Comparison of ENCODE assay signal across 8 mouse cellular contexts in the genomic region with DNA sequence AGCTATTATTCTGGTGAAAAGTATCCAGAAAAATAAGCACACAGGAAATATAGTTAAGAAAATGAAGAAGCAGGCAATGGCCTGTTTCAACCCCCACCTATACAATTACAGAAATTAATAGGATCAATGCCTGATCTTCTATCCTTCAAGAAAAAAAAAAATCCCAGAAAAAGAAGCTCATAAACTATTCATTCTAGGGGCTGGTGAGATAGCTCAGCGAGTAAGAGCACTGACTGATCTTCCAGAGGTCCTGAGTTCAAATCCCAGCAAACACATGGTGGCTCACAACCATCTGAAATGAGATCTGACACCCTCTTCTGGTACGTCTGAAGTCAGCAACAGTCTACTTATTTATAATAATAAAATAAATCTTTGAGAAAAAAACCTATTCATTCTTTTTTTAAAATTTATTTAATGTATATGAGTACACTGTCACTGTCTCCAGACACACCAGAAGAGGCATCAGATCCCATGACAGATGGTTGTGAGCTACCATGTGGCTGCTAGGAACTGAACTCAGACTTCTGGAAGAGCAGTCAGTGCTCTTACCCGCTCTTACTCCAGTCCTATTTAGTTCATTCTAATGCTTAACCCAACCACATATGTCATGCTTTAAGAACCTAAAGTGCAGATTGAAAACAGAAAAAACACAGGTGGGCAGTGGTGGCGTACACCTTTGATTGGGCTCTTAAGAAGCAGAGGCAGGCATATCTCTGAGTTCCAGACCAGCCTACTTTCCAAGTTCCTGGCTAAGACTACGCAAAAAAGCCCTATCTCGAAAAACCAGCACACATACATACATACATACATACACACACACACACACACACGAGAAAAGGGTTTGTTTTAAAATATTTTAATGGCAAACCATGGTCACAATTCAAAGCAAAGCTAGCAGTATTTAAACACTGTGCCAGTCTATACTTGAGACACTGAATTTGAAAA. TPM values are rescaled to one million over a fixed set of nuclear protein-coding genes. Genes with fewer than 3 reads are reported as not detected.
DNase-seq lines count a peak whose midpoint lies in the region; ATAC-seq and TF ChIP-seq lines count a peak whose summit lies in the region.

No protein-coding gene starts in this region.

- no peaks in the 10 kb centered on the region for H3K9me3 ChIP-seq in kidney, postnatal 0 days (replicated peaks; ENCODE audit: low read length)
- H3K9me3 ChIP-seq in hindbrain, embryonic 13.5 days, result no peaks in the 10 kb centered on the region
- no peaks in the 10 kb centered on the region for H3K9me3 ChIP-seq in midbrain, embryonic 12.5 days

- peak overlapping the region; percentile 89 for H3K4me3 ChIP-seq in kidney, postnatal 0 days (replicated peaks; ENCODE audit: low read depth, low read length)
- peak overlapping the region; percentile 40 for H3K4me3 ChIP-seq in brown adipose tissue, adult 24 weeks (ENCODE audit: insufficient read depth, low read depth, low read length)
- peak overlapping the region; percentile 92 for H3K4me3 ChIP-seq in hindbrain, embryonic 13.5 days
- peak overlapping the region; percentile 90 for H3K4me3 ChIP-seq in midbrain, embryonic 12.5 days

- no peak for TF ChIP-seq CTCF in kidney, postnatal 0 days (IDR thresholded peaks at IDR 0.05; ENCODE audit: low read depth)

- H3K9ac ChIP-seq in kidney, postnatal 0 days (ENCODE audit: low read depth, low read length), result 0 out of 2 replicates have a peak overlapping the region, but pooled peaks have one; percentile 97
- no peak overlapping the region for H3K9ac ChIP-seq in hindbrain, embryonic 13.5 days
- H3K9ac ChIP-seq in midbrain, embryonic 12.5 days (replicated peaks), result no peak overlapping the region

- DNase-seq in kidney, postnatal 0 days (ENCODE audit: low spot score), result no peak
- DNase-seq in kidney, adult 8-10 months, result no peak
- DNase-seq in right cerebral cortex, postnatal 14 days, result no peak
- no peak for DNase-seq in urinary bladder, postnatal 14 days (ENCODE audit: low spot score)

- H3K36me3 ChIP-seq in kidney, postnatal 0 days (ENCODE audit: insufficient read depth, low read length), result peaks cover 3% of the 10 kb centered on the region; the same call in 1 of the 2 replicates
- peaks cover 16% of the 10 kb centered on the region for H3K36me3 ChIP-seq in hindbrain, embryonic 13.5 days
- H3K36me3 ChIP-seq in midbrain, embryonic 12.5 days, result peaks cover 18% of the 10 kb centered on the region

- H3K4me2 ChIP-seq in kidney, postnatal 0 days (ENCODE audit: low read length), result peak overlapping the region; percentile 57
- H3K4me2 ChIP-seq in hindbrain, embryonic 13.5 days, result peak overlapping the region; percentile 63
- H3K4me2 ChIP-seq in midbrain, embryonic 12.5 days (replicated peaks), result peak overlapping the region; percentile 67

- H3K4me1 ChIP-seq in kidney, postnatal 0 days (replicated peaks; ENCODE audit: insufficient read depth, low read length), result peaks cover 4% of the 10 kb centered on the region; the same call in 1 of the 2 replicates
- no peaks in the 10 kb centered on the region for H3K4me1 ChIP-seq in brown adipose tissue, adult 24 weeks (ENCODE audit: control insufficient read depth, insufficient read depth, insufficient read length, low read length)
- peaks cover 19% of the 10 kb centered on the region for H3K4me1 ChIP-seq in hindbrain, embryonic 13.5 days (replicated peaks)
- peaks cover 10% of the 10 kb centered on the region for H3K4me1 ChIP-seq in midbrain, embryonic 12.5 days

- no peak for ATAC-seq in kidney, postnatal 0 days (replicated peaks; ENCODE audit: low FRiP score, low read depth)
- ATAC-seq in hindbrain, embryonic 13.5 days (ENCODE audit: low FRiP score), result no peak
- no peak for ATAC-seq in midbrain, embryonic 12.5 days (ENCODE audit: low FRiP score, low read depth)
- ATAC-seq in granulocyte monocyte progenitor cell, adult 5-6 weeks (replicated peaks; ENCODE audit: poor library complexity, severe bottlenecking), result no peak

- whole genome bisulfite sequencing in kidney, postnatal 0 days, result 69% methylated on average over 7 of the region's 7 CpGs
- 72% methylated on average over 7 of the region's 7 CpGs for WGBS in hindbrain, embryonic 13.5 days
- WGBS in midbrain, embryonic 12.5 days, result 83% methylated on average over 7 of the region's 7 CpGs

- H3K27me3 ChIP-seq in kidney, postnatal 0 days (ENCODE audit: insufficient read depth, low read length), result no peaks in the 10 kb centered on the region
- H3K27me3 ChIP-seq in hindbrain, embryonic 13.5 days, result no peaks in the 10 kb centered on the region
- H3K27me3 ChIP-seq in midbrain, embryonic 12.5 days, result no peaks in the 10 kb centered on the region

- no peak overlapping the region for H3K27ac ChIP-seq in kidney, postnatal 0 days
- no peak overlapping the region for H3K27ac ChIP-seq in brown adipose tissue, adult 24 weeks (replicated peaks; ENCODE audit: low read depth, low read length)
- no peak overlapping the region for H3K27ac ChIP-seq in hindbrain, embryonic 13.5 days
- no peak overlapping the region for H3K27ac ChIP-seq in midbrain, embryonic 12.5 days (replicated peaks)

RNA-seq across cellular contexts. Expression of a gene that starts 1.6 kb away (rescaled TPM):
- 36.4 and 37.2 TPM in 2 replicates for polyA plus RNA-seq in kidney, postnatal 0 days (2015; fragmentation: Nextera tagmentation; extraction: Ambion mirVana)
- polyA plus RNA-seq in brown adipose tissue, adult 24 weeks (2012; ENCODE audit: insufficient read depth, insufficient read length, missing spikeins), result 53.9 and 58.3 TPM in 2 replicates
- 81.1 and 86.1 TPM in 2 replicates for polyA plus RNA-seq in hindbrain, embryonic 13.5 days (2015; fragmentation: Nextera tagmentation; extraction: Ambion mirVana)
- polyA plus RNA-seq in midbrain, embryonic 12.5 days (2016; fragmentation: Nextera tagmentation; extraction: Ambion mirVana), result 66.2 and 68.8 TPM in 2 replicates
- total RNA-seq in granulocyte monocyte progenitor cell, adult 5-6 weeks (2014; fragmentation: Nextera tagmentation), result 108 and 132 TPM in 2 replicates
- 52.9 and 74.9 TPM in 2 replicates for total RNA-seq in granulocyte monocyte progenitor cell, adult 5-6 weeks (2017)

RNA-seq across cellular contexts. Expression of a gene that starts 48.0 kb away (rescaled TPM):
- 0.28 and 0.38 TPM in 2 replicates for polyA plus RNA-seq in kidney, postnatal 0 days (2015; fragmentation: Nextera tagmentation; extraction: Ambion mirVana)
- not detected in 2 replicates for polyA plus RNA-seq in brown adipose tissue, adult 24 weeks (2012; ENCODE audit: insufficient read depth, insufficient read length, missing spikeins)
- polyA plus RNA-seq in hindbrain, embryonic 13.5 days (2015; fragmentation: Nextera tagmentation; extraction: Ambion mirVana), result 0.41 and 0.82 TPM in 2 replicates
- polyA plus RNA-seq in midbrain, embryonic 12.5 days (2016; fragmentation: Nextera tagmentation; extraction: Ambion mirVana), result 0.84 and 0.89 TPM in 2 replicates
- total RNA-seq in granulocyte monocyte progenitor cell, adult 5-6 weeks (2014; fragmentation: Nextera tagmentation), result 3.2 and 4.4 TPM in 2 replicates
- total RNA-seq in granulocyte monocyte progenitor cell, adult 5-6 weeks (2017), result 0.72 and 1.3 TPM in 2 replicates

Comparison
In these comparisons a context has a peak if more than half of its experiments do, and no peak if none do; other contexts are left out.
1. H3K4me3 ChIP-seq: peak in every context shown above with its lines; median percentile 92 in hindbrain, embryonic 13.5 days; 90 in midbrain, embryonic 12.5 days; 89 in kidney, postnatal 0 days; 40 in brown adipose tissue, adult 24 weeks.